Mouse (Mus musculus) kidney, adult 2 months (tissue): ENCODE results near the gene Dab1. TPM values are rescaled to one million over a fixed set of nuclear protein-coding genes. Genes with fewer than 3 reads are reported as not detected.

Experiments used
- DNase-seq: peaks from one replicate; pipeline ENCODE4 v3.0.0; 2021
- H3K27ac ChIP-seq: fragments of 200-500 bp; 2 replicates; pipeline ENCODE4 v1.5.1; 2012; ENCODE audit warnings: low read depth, low read length, control low read depth, inconsistent platforms; ENCODE audit not compliant: insufficient read depth
- H3K27me3 ChIP-seq: fragments of 200-500 bp; replicated peaks from 2 replicates; pipeline ENCODE4 v1.6.1; 2012; ENCODE audit warnings: mild to moderate bottlenecking, moderate library complexity, low read length, inconsistent platforms; ENCODE audit not compliant: control insufficient read depth, insufficient read depth
- H3K36me3 ChIP-seq: fragments of 200-500 bp; 2 replicates; pipeline ENCODE4 v1.6.1; 2012; ENCODE audit warnings: mild to moderate bottlenecking, moderate library complexity, low read length, inconsistent platforms; ENCODE audit not compliant: control insufficient read depth, insufficient read depth
- H3K4me1 ChIP-seq: fragments of 200-500 bp; 2 replicates; pipeline ENCODE4 v1.6.1; 2011; ENCODE audit warnings: low read length; ENCODE audit not compliant: control insufficient read depth, insufficient read depth
- H3K4me3 ChIP-seq: fragments of 200-500 bp; 2 replicates; pipeline ENCODE4 v1.5.1; 2011; ENCODE audit warnings: mild to moderate bottlenecking, low read depth, low read length, control low read depth; ENCODE audit not compliant: insufficient read depth
- CTCF ChIP-seq: fragments of 200-500 bp; conservative IDR thresholded peaks from 2 replicates; pipeline ENCODE4 v1.5.1; 2011; ENCODE audit warnings: low read depth, mild to moderate bottlenecking, control low read depth, low read length, moderate library complexity, mixed read lengths; ENCODE audit not compliant: insufficient read depth, insufficient read length
- POLR2A ChIP-seq: fragments of 200-500 bp; IDR thresholded peaks from one replicate; pipeline ENCODE4 v1.6.1; 2011; ENCODE audit warnings: low read depth, low read length, control low read depth
- WGBS: fragments of 180-500 bp; shearing (Covaris S2); methylation state at CpG from one replicate; pipeline ENCODE4 v1.1.7; 2018; 5-methylcytosine and 5-hydroxymethylcytosine counted together
- polyA plus RNA-seq: library from polyadenylated mRNA; depleted of rRNA; stranded (reverse); fragments of >200 nt; gene quantifications from 2 replicates; pipeline ENCODE4 v1.2.3, GENCODE M21; 2012

The Dab1 gene
- polyA plus RNA-seq, 1 experiment = 3.3 TPM

- no peak for TF ChIP-seq CTCF
- TF ChIP-seq POLR2A = no peak
- WGBS = 51% methylated on average over 3 of the region's 3 CpGs
- Histone ChIP-seq H3K27ac (no peak overlapping the region), H3K27me3 (no peaks in the 10 kb centered on the region), H3K4me3 (no peak overlapping the region), H3K4me1 (no peaks in the 10 kb centered on the region), H3K36me3 (no peaks in the 10 kb centered on the region)
- DNase-seq = peak; percentile 14
These were observed 1069.9 kb downstream of the Dab1 start for GRCm38 (mm10) chr4:104689047-104689446.

DNA sequence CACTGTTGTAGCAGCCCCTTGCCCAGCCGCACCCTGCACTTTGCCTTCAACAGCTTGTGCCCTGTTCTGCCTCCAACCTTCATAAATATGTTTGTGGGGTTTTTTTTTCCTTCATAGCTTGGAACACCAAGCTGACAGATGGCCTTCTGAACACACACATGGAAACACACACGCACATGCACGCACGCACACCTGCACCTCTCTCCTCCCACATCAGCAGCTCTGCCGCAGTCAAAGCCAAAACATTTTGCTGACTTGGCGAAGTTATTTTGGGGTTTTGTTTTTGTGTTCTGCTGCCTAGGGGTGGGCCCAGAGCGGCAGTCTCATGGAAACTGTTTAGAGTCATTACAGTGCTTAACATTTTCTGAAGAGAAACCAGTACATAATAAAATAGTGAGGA lies 1071.9 kb downstream of the Dab1 start:
- WGBS = 81% methylated on average over 7 of the region's 7 CpGs
- no peaks in the 10 kb centered on the region for H3K27me3 ChIP-seq
- H3K27ac ChIP-seq = no peak overlapping the region
- TF ChIP-seq CTCF = no peak
- no peak for TF ChIP-seq POLR2A
- H3K4me3 ChIP-seq = no peak overlapping the region
- H3K36me3 ChIP-seq = no peaks in the 10 kb centered on the region
- no peak for DNase-seq
- H3K4me1 ChIP-seq = no peaks in the 10 kb centered on the region

- H3K36me3 ChIP-seq = no peaks in the 10 kb centered on the region
- H3K27ac ChIP-seq = no peak overlapping the region
- WGBS = 83% methylated on average over 11 of the region's 11 CpGs
- H3K27me3 ChIP-seq = no peaks in the 10 kb centered on the region
- no peak overlapping the region for H3K4me3 ChIP-seq
- DNase-seq = no peak
- no peak for TF ChIP-seq CTCF
- TF ChIP-seq POLR2A = no peak
- H3K4me1 ChIP-seq = no peaks in the 10 kb centered on the region
These were observed 1075.0 kb downstream of the Dab1 start for GRCm38 (mm10) chr4:104694188-104694587.

GRCm38 (mm10) chr4:104696522-104696921 lies 1077.4 kb downstream of the Dab1 start:
- no peaks in the 10 kb centered on the region for H3K4me1 ChIP-seq
- H3K36me3 ChIP-seq = no peaks in the 10 kb centered on the region
- no peak overlapping the region for H3K27ac ChIP-seq
- DNase-seq = no peak
- TF ChIP-seq CTCF (no peak), POLR2A (no peak)
- H3K4me3 ChIP-seq = no peak overlapping the region
- 95% methylated on average over 3 of the region's 3 CpGs for WGBS
- H3K27me3 ChIP-seq = no peaks in the 10 kb centered on the region

DNA sequence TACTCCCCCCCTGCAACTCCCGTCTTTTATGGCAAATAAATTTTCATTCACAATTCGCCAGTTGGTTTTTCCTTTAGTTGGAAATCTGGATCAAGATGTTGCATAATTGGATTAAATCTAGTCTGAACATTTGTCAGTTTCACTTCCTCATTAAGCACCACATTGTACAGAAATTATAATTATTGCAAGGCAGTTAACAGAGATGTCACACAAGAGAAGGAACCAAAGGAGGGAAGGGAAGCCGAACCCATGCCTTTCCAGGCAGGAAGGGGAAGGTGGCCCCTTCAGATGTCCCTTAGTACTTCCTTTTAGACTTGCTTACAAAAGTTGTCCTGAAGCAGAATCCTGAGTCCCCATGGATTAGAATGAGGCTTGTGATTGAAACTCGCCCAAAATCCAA lies 1078.5 kb downstream of the Dab1 start:
- no peak overlapping the region for H3K27ac ChIP-seq
- TF ChIP-seq CTCF (no peak), POLR2A (no peak)
- no peaks in the 10 kb centered on the region for H3K4me1 ChIP-seq
- DNase-seq = no peak
- no peaks in the 10 kb centered on the region for H3K27me3 ChIP-seq
- 77% methylated on average over 4 of the region's 4 CpGs for WGBS
- no peaks in the 10 kb centered on the region for H3K36me3 ChIP-seq
- no peak overlapping the region for H3K4me3 ChIP-seq

DNA sequence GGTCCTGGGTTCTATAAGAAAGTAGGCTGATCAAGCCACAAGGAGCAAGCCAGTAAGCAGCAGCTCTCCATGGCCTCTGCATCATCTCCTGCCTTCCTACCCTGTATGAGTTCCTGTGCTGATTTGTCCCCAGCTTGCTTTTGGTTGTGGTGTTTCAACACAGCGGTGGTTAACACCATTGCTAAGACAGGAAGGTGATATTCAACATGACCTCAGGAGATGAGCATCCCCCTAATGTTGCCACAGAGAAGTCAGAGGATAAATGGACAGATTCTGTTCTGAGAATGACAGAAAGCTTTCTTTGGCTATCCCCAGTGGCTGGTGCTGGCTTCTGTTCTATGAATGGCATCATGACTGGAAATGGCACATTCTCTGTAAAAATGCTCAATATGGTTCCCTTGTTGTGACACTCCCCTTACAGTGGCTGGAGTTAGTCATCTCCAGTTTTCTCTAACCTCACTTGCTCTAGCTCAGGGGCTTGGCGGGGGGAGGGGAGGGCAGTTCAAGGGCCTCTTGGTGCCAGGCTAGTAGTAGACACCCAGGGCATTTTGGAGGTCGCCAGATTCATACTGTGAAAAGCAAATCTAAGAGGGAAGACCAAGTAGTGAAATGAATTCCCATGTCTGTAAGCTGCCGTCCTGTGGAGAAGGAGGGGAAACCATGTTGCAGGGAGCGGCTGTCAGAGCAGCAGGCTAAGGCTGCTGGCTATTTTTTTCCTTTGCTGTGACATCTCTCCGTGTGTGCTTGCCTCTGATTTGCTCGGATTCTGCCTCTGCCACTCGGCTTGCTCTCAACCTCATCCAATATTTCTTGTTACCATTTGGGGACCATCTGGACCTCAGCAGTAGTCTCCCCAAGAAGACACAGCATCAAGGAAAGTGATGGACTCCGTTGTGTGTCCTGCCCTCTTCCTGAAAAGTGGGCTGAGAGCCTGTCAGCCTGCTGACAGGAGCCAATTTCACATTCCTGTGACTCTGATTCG lies 1086.8 kb downstream of the Dab1 start:
- H3K4me3 ChIP-seq = no peak overlapping the region
- TF ChIP-seq POLR2A = no peak
- WGBS = 81% methylated on average over 10 of the region's 10 CpGs

GRCm38 (mm10) chr4:104712338-104713083 lies 1093.4 kb downstream of the Dab1 start:
- no peak for DNase-seq
- Histone ChIP-seq H3K27ac (no peak overlapping the region), H3K36me3 (no peaks in the 10 kb centered on the region), H3K27me3 (no peaks in the 10 kb centered on the region), H3K4me1 (no peaks in the 10 kb centered on the region), H3K4me3 (no peak overlapping the region)
- TF ChIP-seq CTCF (no peak), POLR2A (no peak)
- WGBS = 89% methylated on average over 15 of the region's 15 CpGs

More for the DNA sequence above, 1086.8 kb downstream of the Dab1 start:
- no peak for DNase-seq
- H3K4me1 ChIP-seq = no peaks in the 10 kb centered on the region
- H3K36me3 ChIP-seq = no peaks in the 10 kb centered on the region
- H3K27me3 ChIP-seq = no peaks in the 10 kb centered on the region
- H3K27ac ChIP-seq = no peak overlapping the region
